Mouse (Mus musculus) lung, embryonic 14.5 days (tissue): Measurements from ENCODE around the gene Slc35f6. TPM values are rescaled to one million over a fixed set of nuclear protein-coding genes. Genes with fewer than 3 reads are reported as not detected.

Experiments used
- ATAC-seq: fragments of 200-750 bp; cut with Nextera tagmentation; 2 replicates; pipeline ENCODE4 v1.8.0; 2017; ENCODE audit warnings: mild to moderate bottlenecking, moderate TSS enrichment, moderate library complexity; ENCODE audit not compliant: insufficient read depth
- DNase-seq: peaks from one replicate; pipeline ENCODE4 v3.0.0-alpha.2; 2015
- H3K27ac ChIP-seq: fragments of 300-500 bp; sonication (generic); 2 replicates; pipeline ENCODE4 v1.5.1; 2014; ENCODE audit warnings: low read depth, mild to moderate bottlenecking, moderate library complexity
- H3K27me3 ChIP-seq: fragments of 300-500 bp; sonication (generic); 2 replicates; pipeline ENCODE4 v1.6.1; 2014; ENCODE audit warnings: low read length, control low read depth; ENCODE audit not compliant: insufficient read depth
- H3K36me3 ChIP-seq: fragments of 300-500 bp; sonication (generic); 2 replicates; pipeline ENCODE4 v1.6.1; 2014; ENCODE audit warnings: control low read depth; ENCODE audit not compliant: insufficient read depth
- H3K4me1 ChIP-seq: fragments of 300-500 bp; sonication (generic); 2 replicates; pipeline ENCODE4 v1.6.1; 2014; ENCODE audit warnings: antibody characterized with exemption, control low read depth; ENCODE audit not compliant: insufficient read depth
- H3K4me2 ChIP-seq: fragments of 300-500 bp; sonication (generic); 2 replicates; pipeline ENCODE4 v1.6.1; 2014; ENCODE audit warnings: mild to moderate bottlenecking
- H3K4me3 ChIP-seq: fragments of 300-500 bp; sonication (generic); 2 replicates; pipeline ENCODE4 v1.5.1; 2014; ENCODE audit warnings: low read depth, low read length
- H3K9ac ChIP-seq: fragments of 300-500 bp; sonication (generic); 2 replicates; pipeline ENCODE4 v1.6.1; 2014
- H3K9me3 ChIP-seq: fragments of 300-500 bp; sonication (generic); 2 replicates; pipeline ENCODE4 v1.6.1; 2016; ENCODE audit warnings: low read depth, low read length, control low read depth
- CTCF ChIP-seq: IDR thresholded peaks from 2 replicates; pipeline ENCODE4 v1.5.1; 2016; ENCODE audit warnings: antibody characterized with exemption, low read depth
- WGBS: fragments of 180-500 bp; shearing (Covaris S2); extraction: QIAGEN DNeasy Blood & Tissue Kit; methylation state at CpG from one replicate; pipeline ENCODE4 v1.1.7; 2014; 5-methylcytosine and 5-hydroxymethylcytosine counted together
- polyA plus RNA-seq: library from polyadenylated mRNA; unstranded; fragments of >200 nt; fragmentation: Nextera tagmentation; extraction: Ambion mirVana; gene quantifications from 2 replicates; pipeline ENCODE4 v1.2.1, GENCODE M21; 2014

Slc35f6 gene
- polyA plus RNA-seq, 1 experiment from 2014 or later = 27.6 TPM

DNA sequence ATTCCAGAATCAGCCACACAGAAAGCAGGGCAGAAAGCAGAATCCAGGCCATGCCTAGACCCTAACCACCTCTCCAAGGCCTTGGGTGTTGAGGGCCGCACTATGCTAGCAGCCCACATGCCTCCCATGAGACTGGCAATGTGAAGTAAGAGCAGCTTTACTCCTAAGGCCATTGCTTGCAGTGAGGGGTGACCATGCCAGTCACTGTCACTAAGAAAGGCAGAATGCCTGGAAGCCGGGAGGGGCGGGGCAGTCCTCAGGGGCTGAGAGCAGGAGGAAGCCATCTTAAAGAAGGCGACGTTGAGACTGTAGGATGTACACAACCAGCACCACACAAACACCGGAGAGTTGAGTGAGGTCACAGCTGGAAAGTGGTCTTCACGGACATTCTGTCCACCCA, 38.6 kb upstream of the Slc35f6 start:
- Histone ChIP-seq H3K27ac (no peak overlapping the region), H3K27me3 (no peaks in the 10 kb centered on the region), H3K36me3 (no peaks in the 10 kb centered on the region), H3K4me3 (no peak overlapping the region), H3K4me1 (peaks cover 7% of the 10 kb centered on the region), H3K9me3 (no peaks in the 10 kb centered on the region), H3K4me2 (no peak overlapping the region), H3K9ac (no peak overlapping the region)
- DNase-seq = no peak
- no peak for TF ChIP-seq CTCF
- WGBS = 83% methylated on average over 7 of the region's 7 CpGs
- no peak for ATAC-seq

DNA sequence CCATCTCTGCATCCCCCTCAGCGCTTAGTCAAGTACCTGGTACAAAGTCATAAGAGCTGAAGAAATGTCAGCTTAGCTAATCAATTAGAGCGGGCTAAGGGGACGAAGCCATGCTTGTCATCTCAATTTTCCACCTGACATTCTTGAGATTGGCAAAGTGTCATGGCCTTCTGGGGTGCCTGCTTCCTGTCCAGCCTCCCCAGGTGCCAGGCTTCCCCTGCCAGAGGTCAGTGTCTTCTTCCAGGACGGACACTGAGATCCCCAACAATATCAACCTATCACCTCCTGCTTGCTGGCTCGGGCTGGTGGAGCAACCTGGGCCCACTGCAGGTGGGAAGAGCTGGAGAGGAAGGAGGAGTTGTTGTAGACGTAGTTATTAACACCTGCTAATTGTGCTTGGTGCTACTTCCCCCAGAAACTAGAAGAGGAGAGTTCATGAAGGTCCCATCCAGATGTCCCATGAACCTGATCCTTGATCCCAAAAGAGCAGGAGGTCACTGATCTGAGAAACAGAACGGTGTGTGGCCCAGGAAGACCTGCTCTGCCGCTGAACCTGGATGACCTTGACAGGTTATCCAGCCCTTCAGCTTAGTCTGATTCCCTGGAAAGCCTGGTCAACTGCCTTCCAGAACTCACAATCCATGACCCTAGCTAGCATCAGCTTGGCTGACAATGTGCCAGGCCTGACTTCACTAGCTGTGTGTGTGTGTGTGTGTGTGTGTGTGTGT, 37.7 kb upstream of the Slc35f6 start:
- Histone ChIP-seq H3K27ac (no peak overlapping the region), H3K9me3 (no peaks in the 10 kb centered on the region), H3K36me3 (no peaks in the 10 kb centered on the region), H3K4me1 (peaks cover 17% of the 10 kb centered on the region), H3K9ac (no peak overlapping the region), H3K27me3 (no peaks in the 10 kb centered on the region), H3K4me2 (no peak overlapping the region), H3K4me3 (no peak overlapping the region)
- ATAC-seq = no peak
- no peak for TF ChIP-seq CTCF
- 73% methylated on average over 8 of the region's 8 CpGs for WGBS
- no peak for DNase-seq

- H3K4me3 ChIP-seq = no peak overlapping the region
- ATAC-seq = no peak
- WGBS = 24% methylated on average over 1 of the region's 1 CpGs
- no peak overlapping the region for H3K4me2 ChIP-seq
- H3K9me3 ChIP-seq = no peaks in the 10 kb centered on the region
- H3K9ac ChIP-seq = no peak overlapping the region
- H3K27ac ChIP-seq = 0 out of 2 replicates have a peak overlapping the region, but pooled peaks have one; percentile 12
- H3K36me3 ChIP-seq = no peaks in the 10 kb centered on the region
- TF ChIP-seq CTCF = no peak
- H3K27me3 ChIP-seq = no peaks in the 10 kb centered on the region
- H3K4me1 ChIP-seq = peaks cover 24% of the 10 kb centered on the region
- no peak for DNase-seq
Observed at GRCm38 (mm10) chr5:30611091-30611490, 36.6 kb upstream of the Slc35f6 start.

DNA sequence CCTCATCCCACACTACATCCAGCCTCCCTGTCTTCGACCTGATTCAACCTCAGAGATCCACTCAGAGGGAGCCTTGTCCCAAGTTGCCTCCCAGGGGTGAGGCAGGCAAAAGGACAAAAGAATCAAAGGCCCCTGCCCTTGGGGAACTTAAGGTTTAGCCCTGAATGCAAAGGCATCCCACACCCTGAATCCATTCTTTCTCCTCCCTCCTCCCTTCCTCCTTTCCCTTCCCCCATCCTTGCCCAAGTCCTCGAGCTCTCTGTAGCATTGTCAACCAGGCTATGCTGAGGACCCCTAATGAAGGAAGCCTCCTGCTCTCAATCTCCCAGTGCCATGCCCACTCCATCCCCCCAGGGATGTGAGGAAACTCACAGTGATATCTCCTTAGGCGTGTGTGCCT, 36.0 kb upstream of the Slc35f6 start:
- no peak overlapping the region for H3K4me3 ChIP-seq
- no peak overlapping the region for H3K27ac ChIP-seq
- no peaks in the 10 kb centered on the region for H3K27me3 ChIP-seq
- peaks cover 30% of the 10 kb centered on the region for H3K4me1 ChIP-seq
- ATAC-seq = no peak
- no peak for DNase-seq
- no peak for TF ChIP-seq CTCF
- H3K4me2 ChIP-seq = no peak overlapping the region
- WGBS = 33% methylated on average over 3 of the region's 3 CpGs
- H3K36me3 ChIP-seq = no peaks in the 10 kb centered on the region
- no peak overlapping the region for H3K9ac ChIP-seq
- H3K9me3 ChIP-seq = no peaks in the 10 kb centered on the region

- H3K4me2 ChIP-seq = no peak overlapping the region
- no peak overlapping the region for H3K4me3 ChIP-seq
- no peaks in the 10 kb centered on the region for H3K9me3 ChIP-seq
- ATAC-seq (no peak), DNase-seq (no peak)
- H3K27me3 ChIP-seq = no peaks in the 10 kb centered on the region
- no peak for TF ChIP-seq CTCF
- H3K27ac ChIP-seq = no peak overlapping the region
- no peak overlapping the region for H3K9ac ChIP-seq
- no peaks in the 10 kb centered on the region for H3K36me3 ChIP-seq
- H3K4me1 ChIP-seq = peaks cover 31% of the 10 kb centered on the region
- 85% methylated on average over 4 of the region's 4 CpGs for WGBS
Observed at GRCm38 (mm10) chr5:30612575-30612974, 35.2 kb upstream of the Slc35f6 start.

DNA sequence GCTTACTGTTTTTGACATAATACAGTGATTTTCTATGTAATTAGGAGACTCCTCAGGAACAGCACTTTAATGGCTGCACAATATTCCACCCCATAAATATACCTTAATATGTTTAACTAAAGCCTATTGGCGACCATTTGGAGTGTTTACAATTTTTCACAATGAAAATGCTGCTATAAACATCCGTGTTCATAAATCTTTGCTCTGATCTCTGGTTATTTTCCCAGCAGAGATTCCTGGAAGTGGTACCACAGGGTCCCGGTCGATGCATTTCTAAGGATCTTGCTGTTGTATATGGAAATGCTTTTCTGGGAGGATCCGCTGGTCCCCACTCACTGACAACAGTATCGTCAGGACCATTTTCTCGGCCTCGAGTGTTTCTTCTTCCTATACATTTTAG, 34.5 kb upstream of the Slc35f6 start:
- no peak overlapping the region for H3K4me3 ChIP-seq

DNA sequence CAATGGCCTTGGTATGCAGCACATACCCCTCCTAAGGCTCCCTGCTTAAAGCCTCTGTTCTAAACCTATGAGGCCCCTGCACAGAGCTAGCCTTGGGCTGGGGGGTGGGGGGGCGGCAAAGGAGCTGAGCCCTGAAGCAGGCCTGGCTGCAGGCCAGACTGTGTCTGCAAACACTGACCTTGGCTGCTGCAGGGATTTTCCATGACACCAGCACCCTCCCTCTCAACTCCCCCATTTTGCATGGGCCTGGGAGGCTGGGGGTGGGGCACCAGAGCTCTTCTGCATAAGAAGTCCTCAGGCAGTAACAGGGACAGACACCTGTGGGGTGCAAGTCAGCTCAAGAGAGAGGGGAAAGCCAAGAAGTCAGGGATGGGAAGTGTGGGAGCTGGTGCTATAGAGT, 33.5 kb upstream of the Slc35f6 start:
- TF ChIP-seq CTCF = no peak
- DNase-seq (peak; percentile 95), ATAC-seq (peak; percentile 87)
- no peak overlapping the region for H3K4me3 ChIP-seq
- peak overlapping the region; percentile 18; the same call in 1 of the 2 replicates for H3K4me2 ChIP-seq
- WGBS = 19% methylated on average over 1 of the region's 1 CpGs
- peak overlapping the region; percentile 73 for H3K27ac ChIP-seq
- no peak overlapping the region for H3K9ac ChIP-seq
- no peaks in the 10 kb centered on the region for H3K36me3 ChIP-seq
- no peaks in the 10 kb centered on the region for H3K27me3 ChIP-seq
- H3K9me3 ChIP-seq = no peaks in the 10 kb centered on the region
- peaks cover 31% of the 10 kb centered on the region for H3K4me1 ChIP-seq

More for the DNA sequence above, 34.5 kb upstream of the Slc35f6 start:
- H3K4me2 ChIP-seq = no peak overlapping the region
- no peak for ATAC-seq
- no peak for TF ChIP-seq CTCF
- 41% methylated on average over 8 of the region's 8 CpGs for WGBS
- DNase-seq = peak; percentile 60
- H3K27me3 ChIP-seq = no peaks in the 10 kb centered on the region
- no peaks in the 10 kb centered on the region for H3K9me3 ChIP-seq
- H3K4me1 ChIP-seq = peaks cover 31% of the 10 kb centered on the region
- no peaks in the 10 kb centered on the region for H3K36me3 ChIP-seq
- H3K27ac ChIP-seq = peak overlapping the region; percentile 73; the same call in 1 of the 2 replicates
- no peak overlapping the region for H3K9ac ChIP-seq
